Mouse (Mus musculus): ENCODE data around the gene Far2.

DNA sequence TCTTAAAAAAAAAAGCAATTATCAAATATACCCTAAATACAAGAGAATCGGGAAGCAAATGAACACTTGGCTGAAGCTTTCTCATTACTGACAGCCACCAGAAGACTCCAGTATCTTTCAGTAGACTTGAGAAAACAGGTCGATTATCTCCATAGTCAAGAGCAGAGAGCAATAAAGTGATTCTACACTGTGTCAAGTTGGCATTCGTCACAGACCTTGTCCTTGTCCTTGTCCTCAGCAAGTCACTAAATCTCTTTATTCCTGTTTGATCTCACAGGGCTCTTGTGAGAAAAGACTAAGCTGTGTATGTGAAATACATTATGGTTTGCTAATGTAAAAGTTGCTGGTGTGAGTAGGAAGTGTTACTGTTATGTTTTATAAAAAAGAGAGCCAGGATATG is 16.1 kb downstream of the Far2 start:
- TF ChIP-seq CTCF (IDR thresholded peaks at IDR 0.05; ENCODE audit: low read depth, low read length): no peak
- no peak for TF ChIP-seq TAL1 (conservative IDR thresholded peaks at IDR 0.05; ENCODE audit: low read depth, low read length)
- no peak for TF ChIP-seq GATA2 (IDR thresholded peaks at IDR 0.05; ENCODE audit: borderline replicate concordance, low read depth, low read length)

Measured in G1E (cell line).